Mouse (Mus musculus): Measurements from ENCODE around the gene Wdr44.
"Not testable (repeated sequence)": the region's sequence is repeated elsewhere in the genome, so short reads cannot be mapped to it uniquely, and the experiment has no call there.

Gene Wdr44

DNA sequence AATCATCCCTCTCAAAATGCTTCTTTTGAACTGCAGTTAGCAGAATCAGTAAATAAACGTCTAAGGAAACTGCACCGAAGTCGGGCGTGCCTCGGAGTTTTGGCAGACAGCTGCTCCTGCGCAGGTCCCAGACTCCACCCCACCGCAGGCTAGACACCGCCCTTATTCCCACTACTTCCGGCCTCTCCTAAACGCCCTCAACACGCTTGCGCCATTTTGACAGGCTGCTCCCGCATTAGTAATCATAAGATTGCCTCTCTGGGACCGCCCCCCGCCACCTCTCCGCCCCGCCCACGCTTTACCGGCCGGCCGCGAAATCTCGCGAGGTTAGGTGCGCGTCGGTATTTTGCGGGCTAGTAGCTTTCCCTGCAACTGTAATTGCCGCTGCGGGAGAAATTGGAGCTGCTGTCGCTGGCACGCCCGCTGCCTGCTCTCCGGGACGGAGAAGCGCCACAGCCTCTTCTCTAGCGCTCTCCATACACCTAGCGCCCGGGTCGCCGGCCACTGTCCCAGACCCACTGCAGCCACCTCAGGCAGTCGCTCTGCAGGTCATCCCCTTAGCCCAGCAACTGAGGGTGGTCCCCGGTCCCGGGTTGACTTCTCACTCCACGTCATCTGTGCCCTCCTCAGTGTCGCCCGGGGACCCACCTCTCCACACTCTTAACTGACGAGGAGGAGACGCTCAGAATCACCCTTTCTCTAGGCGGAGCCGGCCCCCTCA is at the start of gene Wdr44:
Gene Wdr44, plus strand, starts transcription at position 330 of the 721 bp plus-strand sequence.
- peak; percentile 95 for DNase-seq (ENCODE audit: low read depth, low spot score)

DNA sequence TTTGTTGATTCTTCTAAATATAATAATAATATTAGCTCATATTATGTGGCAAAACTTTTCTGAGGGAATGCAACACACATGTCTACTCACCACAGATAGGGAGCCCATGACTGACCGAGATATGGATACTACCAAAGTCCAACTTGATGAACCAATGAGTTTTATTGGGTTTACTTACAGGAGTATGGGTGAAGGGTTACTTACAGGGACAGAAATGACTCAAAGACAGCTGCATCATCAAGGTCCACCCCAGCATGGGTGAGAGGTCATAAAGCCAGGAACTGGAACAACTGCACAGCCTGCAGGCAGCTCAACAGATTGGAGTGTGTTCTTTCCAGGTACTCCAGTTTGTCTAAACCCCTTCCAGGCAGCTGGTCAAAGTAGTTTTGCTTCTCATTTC is 44.5 kb upstream of the Wdr44 start:
- DNase-seq (ENCODE audit: low read depth, low spot score) = no peak

DNA sequence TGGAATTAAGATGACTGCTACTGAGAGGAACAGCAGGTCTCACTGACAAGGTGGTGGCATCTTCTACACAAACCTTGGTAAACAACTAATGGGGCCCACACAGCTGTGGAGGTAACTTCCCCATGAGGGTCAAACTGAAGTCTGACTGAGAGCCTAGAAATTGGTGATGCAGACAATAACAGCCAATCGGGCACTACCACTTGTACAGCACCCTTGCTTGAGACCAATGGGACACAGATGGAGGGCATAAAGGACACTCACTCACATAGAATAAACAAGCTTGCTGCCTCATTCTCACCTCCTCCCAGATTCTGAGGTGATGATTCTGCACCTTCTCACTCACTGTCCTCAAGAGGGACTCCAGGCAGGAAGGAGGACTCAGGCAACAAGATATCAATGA is 30.6 kb upstream of the Wdr44 start:
- no peak for DNase-seq (ENCODE audit: low read depth, low spot score)

DNA sequence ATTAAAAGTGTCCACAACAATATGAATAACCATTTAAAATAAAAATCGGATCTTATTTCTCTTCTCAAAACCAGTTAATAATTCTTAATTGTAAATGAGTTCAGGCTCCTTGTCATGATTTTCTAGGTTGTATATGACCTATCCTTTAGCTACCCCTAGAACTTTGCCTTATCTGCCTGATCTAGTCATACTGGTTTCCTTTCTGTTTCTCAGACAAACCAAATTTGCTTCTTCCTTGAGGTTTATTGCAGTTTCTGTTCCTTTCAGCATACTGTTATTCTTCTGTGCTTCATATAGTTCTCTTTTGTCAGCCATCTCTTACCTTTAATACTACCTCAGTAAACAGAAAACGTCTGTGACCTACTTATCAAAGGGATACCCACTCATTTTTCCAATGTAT is 19.7 kb upstream of the Wdr44 start:
- peak; percentile 15 for DNase-seq (ENCODE audit: low read depth, low spot score)

DNA sequence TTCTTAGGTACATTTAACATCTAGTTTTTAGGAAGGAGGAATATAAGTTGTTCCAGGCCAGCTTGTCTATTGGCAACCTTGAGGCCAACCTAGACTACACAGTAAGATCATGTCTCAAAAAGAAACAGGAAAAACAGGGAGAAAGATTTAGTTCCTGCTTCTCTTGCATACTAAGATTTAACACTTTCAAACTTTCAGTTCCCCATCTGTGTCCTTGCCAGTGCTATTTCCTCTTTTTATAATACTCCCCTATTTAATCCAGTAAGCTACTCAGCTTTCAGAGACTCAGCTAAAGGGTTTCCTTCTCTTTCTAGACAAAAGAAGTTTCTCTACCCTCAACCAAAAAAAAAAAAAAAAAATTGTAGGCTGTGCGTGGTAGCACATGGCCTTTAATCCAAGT is 17.4 kb upstream of the Wdr44 start:
- DNase-seq (ENCODE audit: low read depth, low spot score) = no peak

DNA sequence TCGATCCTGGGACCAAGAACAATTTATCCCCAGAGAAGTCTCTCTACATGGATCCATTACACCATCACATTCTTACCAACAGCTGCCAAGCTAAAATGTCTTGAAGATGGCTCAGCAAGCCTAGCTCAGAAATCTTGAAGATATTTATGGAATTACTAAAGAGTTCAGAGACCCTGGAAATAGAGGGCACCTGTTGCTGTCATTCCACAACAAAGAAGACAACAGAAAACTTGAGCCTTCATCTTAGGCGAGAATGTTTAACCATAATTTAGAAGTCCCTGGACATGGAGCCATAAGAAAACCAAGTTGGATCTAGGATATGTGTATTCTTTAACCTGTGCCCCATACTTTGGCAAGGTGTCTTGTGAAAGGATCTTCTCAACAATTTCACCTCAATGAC is 16.3 kb upstream of the Wdr44 start:
- no peak for DNase-seq (ENCODE audit: low read depth, low spot score)

DNA sequence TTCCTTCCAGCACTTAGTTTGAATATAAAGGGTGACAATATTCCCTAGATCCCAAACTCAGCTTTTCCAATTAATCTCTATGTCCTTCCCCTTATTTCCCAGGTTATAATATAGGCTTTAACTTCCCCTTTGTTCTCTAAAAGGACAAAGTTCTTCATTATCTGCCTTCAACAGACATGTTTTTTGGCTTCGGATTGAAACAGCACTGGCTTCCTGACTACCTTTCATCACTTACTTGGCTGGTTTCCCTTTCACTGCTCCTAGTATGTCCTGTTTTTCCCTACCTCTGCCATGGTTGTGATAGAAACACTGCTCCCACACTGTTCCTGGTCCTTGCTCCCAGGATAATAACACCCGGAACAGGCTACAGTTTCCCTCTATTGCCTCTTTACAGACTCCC is 15.3 kb upstream of the Wdr44 start:
- no peak for DNase-seq (ENCODE audit: low read depth, low spot score)

DNA sequence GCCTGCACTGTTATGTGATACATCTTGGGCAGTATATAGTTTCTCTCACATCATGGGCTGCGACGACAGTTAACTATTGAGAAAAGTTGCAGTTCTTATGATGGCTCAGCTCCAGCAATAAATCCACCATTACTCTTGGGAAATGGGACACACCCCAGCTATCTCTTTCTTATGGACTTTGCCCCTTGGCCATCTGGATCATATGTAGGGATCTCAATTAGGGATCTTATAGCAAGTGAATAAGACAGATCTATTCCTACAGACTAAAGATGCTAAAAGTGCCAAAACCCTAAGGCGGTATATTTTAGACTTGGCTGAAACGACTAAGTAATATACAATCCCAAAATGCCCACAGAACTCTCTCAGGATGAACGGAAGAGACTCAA is 522 bp upstream of the Wdr44 start:
- no peak for DNase-seq (ENCODE audit: low read depth, low spot score)

DNA sequence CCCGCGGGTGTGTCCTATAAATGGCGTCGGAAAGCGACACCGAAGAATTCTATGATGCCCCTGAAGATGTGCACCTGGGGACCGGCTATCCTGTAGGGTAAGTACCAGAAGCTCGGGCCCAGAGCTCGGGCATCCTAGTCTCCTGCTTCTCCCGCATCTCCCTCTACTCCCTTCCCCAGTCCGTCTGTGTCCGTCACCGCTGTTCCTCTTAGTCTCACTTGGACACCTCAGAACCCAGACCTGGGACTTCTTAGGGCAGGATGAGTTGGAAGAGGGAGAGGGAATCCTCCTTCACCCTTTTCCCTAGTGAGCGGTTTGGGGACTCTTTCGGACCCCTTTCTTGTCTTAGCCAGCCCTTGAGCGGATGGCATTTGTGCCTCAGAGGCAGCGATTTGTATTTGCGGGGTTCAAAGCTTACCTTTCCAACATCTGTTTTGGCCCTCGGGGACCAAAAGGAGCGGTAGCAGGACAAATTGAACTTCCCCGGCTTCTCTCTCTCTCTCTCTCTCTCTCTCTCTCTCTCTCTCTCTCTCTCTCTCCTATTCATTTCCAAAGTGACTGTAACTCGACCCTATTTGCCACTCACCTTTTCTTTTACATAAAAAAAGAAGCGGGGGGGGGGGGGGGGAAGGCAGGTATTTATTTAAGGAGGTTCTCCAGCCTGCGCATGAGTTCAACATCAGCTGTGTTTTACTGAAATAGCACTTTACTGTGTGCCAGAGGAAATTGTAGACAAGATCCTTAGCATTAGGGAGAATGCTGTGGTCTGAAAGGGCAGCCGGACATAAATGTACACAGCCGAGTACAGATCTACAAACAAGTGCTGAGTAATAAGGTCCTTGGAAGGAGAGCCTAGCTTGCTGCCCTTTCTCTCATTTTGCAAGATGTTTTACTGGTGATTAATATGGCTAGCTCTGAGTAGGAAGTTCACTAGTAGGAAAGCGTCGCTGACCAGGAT is 871 bp downstream of the Wdr44 start:
- peak; percentile 10 for DNase-seq (ENCODE audit: low read depth, low spot score)

DNA sequence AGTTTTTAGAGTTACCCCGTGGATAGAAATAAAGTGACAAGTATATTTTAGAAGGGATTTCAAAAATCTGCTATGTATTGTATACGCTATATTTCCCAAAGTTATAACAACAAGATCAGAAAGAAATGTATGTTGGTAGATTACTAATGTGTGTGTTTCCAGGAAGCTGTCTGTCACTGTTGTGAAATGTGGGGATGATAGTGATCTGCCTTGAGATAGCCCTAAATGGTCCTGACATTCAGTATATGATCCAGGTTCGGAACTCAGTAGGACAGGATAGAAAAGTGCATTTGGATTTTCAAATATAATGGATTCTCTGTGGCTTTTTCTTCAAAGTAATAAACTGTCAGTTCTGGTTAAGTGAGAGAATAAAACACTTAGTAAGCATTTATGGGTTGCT is 1.7 kb downstream of the Wdr44 start:
- peak; percentile 2 for DNase-seq (ENCODE audit: low read depth, low spot score)

DNA sequence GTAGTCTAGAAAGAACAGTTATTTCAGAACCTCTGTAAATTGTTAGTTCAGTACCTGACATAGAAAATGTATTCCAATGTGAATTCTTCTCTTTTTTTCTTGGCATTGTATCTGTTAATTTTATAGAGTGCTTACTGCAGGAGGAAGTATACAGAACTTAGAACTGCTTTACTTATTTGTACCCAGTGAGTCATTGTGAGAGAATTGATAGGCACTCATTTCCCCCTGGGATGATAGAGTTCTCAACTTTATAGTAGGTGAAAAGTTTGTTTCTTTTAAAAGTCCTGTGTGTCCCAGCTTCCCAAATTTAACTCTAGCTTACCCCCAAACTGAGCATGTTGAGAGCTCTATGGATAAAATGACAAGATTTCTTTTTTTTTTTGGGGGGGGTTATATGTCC is 2.3 kb downstream of the Wdr44 start:
- DNase-seq (ENCODE audit: low read depth, low spot score) = no peak

DNA sequence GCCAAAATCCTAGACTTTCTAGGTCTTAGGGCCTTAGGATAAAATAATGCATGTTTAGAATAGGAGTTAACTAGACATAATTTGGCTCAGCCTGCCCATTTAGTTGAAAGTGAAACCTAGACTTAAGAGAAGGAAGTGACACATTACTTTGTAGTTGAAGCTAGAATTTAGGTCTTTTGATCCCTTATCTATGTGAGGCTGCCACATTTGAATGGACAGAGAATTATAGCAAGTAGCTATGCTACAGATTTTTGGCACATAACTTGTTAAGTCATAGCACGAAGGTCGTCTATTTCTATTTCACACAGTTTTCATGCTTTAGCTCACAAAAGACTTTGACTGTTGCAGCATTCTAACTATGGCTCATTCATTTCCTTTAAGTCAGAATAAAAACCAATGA is 4.5 kb downstream of the Wdr44 start:
- DNase-seq (ENCODE audit: low read depth, low spot score) = peak; percentile 47

DNA sequence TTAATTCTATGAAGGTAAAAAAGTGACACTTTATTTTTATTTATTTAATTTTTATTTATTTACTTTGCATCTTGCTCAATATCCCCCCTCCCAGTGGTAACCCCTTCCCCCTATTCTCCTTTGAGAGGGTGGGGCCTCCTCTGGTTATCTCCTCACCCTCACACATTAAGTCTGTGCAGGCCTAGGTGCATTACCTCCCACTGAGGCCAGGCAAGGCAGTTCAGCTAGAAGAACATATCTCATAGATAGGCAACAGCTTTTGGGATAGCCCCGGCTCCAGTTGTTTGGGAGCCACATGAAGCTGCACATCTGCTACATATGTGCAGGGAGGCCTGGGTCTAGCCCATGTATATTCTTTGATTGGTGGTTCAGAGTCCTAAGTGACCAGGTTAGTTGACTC is 6.2 kb downstream of the Wdr44 start:
- no peak for DNase-seq (ENCODE audit: low read depth, low spot score)

DNA sequence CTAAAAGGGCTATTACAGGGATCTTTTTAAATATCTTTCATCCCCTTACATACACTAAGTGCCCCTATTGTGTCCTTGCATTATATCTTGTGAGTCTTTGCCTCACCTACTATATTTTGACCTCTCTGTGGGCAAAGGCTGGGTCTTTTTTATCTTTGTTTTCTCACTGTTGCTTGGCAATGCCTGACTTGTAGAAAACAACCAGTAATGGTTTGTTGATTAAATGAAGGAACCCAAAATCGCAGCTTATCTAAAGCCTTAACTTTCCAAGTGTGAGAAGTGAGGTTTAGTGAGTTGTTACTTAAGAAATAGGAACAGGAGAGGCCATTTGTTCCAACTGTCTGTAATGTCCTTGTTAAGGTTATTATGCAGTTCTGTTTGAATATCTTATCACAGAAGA is 24.4 kb downstream of the Wdr44 start:
- DNase-seq (ENCODE audit: low read depth, low spot score) = no peak

DNA sequence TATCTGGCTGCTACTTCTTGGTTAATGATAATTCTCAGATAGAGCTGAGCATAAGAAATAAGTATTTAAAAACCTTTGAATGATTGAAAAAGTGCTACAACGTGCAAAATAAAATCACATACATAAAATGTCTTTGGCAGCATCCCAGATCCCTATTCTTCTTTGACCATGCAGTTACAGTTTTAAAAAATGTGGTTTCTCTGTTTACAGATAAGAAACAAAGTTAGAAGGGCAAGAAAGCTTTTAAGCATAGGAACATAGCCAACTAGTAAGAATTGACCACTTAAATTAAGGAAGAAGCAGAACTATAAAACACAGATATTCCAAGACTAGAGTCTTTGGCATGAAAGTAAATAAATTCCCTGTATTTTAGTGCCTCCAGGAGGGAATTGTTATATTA is 34.6 kb downstream of the Wdr44 start:
- DNase-seq (ENCODE audit: low read depth, low spot score) = no peak

DNA sequence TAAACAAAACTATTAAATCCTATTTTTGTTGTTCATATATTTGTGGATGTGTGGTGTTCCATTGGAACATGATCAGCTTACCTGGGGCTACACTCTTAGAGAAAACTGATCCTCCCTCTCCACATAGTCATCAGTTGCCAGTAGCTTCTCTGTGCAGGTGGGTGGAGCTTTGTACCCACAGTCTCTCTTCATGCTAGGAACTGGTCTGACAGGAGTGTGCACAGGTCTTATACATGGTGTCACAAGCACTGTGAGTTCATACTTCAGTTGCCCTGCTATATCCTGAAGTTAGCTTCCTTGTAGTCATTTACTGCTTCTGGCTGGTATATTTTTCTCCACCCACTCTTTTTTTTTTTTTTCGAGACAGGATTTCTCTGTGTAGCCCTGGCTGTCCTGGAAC is 61.8 kb downstream of the Wdr44 start:
- no peak for DNase-seq (ENCODE audit: low read depth, low spot score)

DNA sequence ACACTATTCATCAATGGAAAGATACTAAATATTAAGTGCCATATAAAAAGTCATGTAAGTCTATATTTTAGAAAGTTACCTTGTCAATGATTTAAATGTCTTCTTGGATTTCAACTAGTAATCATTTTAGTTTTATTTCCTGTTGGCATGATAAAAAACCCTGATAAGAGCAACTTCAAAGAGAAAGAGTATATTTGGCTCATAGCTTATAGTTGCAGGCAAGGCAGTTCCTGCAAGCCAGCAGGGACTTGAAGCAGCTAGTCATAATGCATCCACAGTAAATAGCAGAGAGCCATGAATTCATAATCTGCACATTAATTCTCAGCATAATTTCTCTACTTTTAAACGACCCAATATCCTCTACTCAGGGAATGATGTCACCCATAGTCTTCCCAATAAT is 75.0 kb downstream of the Wdr44 start:
- DNase-seq (ENCODE audit: low read depth, low spot score) = peak; percentile 6

DNA sequence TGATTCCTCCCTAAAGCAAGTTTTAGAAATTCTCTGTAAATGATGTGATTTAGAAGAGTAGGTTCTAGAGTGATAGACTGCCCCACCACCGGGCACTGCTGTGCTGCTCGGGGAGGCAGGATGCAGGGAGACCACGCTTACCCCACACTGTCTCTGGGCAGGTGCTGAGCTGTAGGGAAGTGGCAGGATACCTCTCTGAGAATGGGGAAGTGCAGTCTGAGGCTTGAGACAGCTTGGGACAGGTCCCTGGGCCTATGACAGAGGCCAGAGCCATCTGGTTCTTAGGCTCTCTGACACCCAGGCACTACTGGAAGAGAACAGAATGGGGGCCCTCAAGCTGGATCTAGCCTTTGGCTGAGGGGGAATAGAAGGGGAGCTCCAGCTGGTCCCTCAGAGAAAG is 114.3 kb downstream of the Wdr44 start:
- DNase-seq (ENCODE audit: low read depth, low spot score) = no peak

DNA sequence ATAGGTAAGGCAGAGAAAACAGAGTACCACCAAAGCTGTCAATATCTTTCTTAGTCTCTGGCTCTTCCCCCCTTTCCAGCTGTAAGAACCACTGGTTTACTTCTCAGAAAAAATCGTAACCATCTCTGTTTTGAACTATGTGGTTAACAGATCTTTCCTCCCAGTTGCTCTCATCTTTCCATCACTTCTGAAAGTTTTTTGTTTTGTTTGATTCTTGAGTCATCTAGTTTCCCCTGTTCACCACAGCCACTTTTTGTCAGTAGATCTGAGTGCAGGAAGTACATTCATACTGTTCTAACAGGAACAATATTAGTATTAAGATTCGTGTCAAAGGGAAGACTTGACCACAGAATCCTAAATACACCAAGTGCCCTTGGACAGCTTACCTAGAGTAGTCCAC is 117.5 kb downstream of the Wdr44 start:
- peak; percentile 7 for DNase-seq (ENCODE audit: low read depth, low spot score)

DNA sequence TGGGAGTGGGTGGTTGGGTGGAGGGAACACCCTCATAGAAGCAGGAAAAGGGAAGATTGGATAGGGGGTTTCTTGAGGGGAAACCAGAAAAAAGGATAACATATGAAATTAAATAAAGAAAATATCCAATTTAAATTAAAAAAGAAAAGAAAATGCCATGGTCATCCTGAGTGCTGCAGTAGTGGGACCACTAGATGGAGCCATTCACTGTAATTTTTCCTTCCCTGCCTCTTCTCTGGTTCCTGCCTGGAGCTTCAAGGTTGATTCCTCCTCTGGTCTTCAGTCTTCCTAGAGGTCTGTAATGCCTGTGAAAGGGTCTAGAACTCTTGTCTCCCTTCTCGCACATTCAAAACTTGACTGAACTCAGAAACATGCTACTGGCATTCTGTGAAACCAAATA is 120.4 kb downstream of the Wdr44 start:
- DNase-seq (ENCODE audit: low read depth, low spot score) = not testable (repeated sequence)

DNA sequence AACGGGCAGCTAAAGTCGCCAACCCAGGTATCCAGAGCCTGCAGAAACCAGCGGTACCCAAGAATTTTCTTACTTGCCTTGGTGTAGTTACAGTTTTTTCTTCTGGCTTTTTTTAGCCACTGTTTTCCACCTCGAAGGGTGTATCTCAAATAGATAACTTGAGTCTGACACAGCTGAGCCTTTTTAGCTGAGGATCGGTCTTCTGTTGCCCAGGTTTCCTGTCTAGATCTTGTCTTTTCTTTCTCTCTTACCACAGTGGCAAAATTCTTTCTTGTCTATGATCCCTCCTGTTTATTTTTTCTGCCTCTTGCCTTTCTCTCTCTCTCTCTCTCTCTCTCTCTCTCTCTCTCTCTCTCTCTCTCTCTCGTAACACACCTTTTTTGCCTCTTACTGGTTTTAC is 130.0 kb downstream of the Wdr44 start:
- not testable (repeated sequence) for DNase-seq (ENCODE audit: low read depth, low spot score)

DNA sequence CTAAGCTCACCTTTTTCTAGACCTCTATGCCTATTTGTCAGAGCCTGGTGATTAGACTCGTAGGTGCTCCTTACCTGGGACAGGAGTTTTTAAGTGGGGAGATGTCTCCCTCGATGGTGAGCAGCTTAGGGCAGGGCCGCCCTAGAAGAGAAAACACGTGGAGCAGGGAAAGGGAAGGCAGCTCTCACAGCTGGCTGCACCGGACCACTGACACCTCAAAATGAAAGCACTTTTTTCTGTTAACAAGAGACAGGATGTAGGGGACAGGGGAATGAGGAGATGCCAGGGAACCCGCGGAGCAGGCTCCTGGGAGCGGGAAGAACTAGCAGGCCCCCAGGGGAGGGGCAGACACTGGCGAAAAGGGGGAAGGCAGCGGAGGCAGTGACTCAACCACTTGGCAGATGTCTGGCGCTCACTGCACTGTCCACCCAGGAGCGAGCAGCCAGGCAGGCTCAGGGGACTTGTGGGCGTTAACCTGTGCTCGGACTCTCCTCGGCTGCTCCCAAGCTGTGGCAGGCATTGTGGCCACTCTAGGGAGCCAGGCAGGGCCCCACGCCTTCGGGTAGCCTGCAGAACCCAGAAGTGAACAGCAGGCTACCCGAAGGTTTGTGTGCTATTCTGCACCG is 130.7 kb downstream of the Wdr44 start:
- no peak for DNase-seq (ENCODE audit: low read depth, low spot score)

DNA sequence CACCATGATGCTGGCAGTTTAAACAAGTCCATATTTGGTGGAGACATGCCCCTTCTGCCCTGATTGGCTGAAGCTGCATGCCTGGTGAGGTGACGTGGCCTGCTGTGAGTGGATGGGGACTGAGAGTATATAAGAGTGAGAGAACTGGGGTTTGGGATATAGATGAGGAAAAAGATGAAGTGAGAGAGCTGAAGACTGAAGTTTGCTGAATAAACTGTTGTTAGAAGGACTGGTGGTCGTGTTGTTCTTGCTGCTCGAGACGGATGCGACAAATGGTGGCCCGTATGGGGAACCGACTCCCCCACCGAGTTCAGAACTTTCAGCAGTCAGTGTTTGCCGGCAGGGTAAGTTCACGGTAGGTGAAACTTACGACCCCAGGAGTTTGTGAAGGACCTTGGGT is 140.9 kb downstream of the Wdr44 start:
- DNase-seq (ENCODE audit: low read depth, low spot score) = not testable (repeated sequence)

Data from CD4-positive, CD25-positive, alpha-beta regulatory T cell, adult 2 months (primary cell).